Mouse (Mus musculus) E14TG2a.4 (cell line): ENCODE results near the gene Pla2g3.

Experiments
- CTCF ChIP-seq: conservative IDR thresholded peaks from 2 replicates; pipeline ENCODE4 v1.5.1; 2014; ENCODE audit warnings: low read length
- POU5F1 ChIP-seq: IDR thresholded peaks from 2 replicates; pipeline ENCODE4 v1.6.1; 2014; ENCODE audit warnings: low read length, borderline replicate concordance

DNA sequence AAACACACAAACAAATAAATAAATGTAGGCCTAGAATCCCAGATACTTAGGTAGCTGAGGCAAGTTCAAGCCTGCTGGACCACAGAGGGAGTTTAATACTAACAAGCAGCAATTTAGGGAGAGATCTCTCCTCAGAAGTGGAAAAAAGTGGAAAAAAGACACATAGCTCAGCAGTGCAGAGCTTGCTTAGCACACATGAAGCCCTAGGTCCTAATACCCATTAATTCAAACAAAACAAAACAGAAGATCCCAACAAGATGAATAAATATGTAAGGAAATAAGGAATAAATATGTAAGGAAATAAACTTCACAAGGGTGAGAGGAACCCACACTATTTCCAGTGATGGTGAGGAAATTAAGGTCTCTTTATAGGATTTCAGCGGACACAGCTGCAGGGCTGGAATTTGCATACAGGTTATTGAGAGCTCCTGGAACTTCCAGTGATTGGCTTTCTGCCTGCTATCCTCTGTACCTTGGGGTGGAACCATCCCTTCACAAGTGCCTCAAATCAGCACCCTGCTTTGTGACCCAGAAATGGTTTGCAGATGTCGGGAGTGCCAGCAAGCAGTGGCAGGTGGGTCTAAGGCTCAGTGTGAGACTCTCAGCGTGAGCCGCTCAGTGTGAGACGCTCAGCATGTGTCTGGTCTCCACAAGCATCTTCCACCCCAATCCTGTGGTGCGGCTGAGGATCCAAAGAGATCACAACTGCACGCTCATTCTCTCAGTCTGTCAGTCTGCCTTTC, 35.9 kb downstream of the Pla2g3 start:
- TF ChIP-seq CTCF (no peak), POU5F1 (no peak)
